28 mouse cellular contexts compared by ENCODE assay signal in genomic region chr3:116723496-116724481, GRCm38 (mm10). TPM values are rescaled to one million over a fixed set of nuclear protein-coding genes. Genes with fewer than 3 reads are reported as not detected.
DNase-seq lines count a peak whose midpoint lies in the region; ATAC-seq lines count a peak whose summit lies in the region.
"Had no signal": no experiment of that assay in that cellular context is flagged by ENCODE, and none has a peak within 500 bp of the region (broad histone marks: within the 10 kb centered on the region; RNA-seq: fewer than 3 reads in every experiment).

No protein-coding gene starts in this region.

- no peaks in the 10 kb centered on the region for H3K9me3 ChIP-seq in neural tube, embryonic 15.5 days (replicated peaks)
- H3K9me3 ChIP-seq in intestine, embryonic 16.5 days (ENCODE audit: control insufficient read depth, low read length), result no peaks in the 10 kb centered on the region
- H3K9me3 ChIP-seq: embryonic facial prominence, embryonic 10.5 days; heart, embryonic 13.5 days; hindbrain, embryonic 15.5 days; neural tube, embryonic 12.5 days had no signal

- WGBS in neural tube, embryonic 15.5 days, result 58% methylated on average over 10 of the region's 10 CpGs
- WGBS in intestine, embryonic 16.5 days, result 62% methylated on average over 10 of the region's 10 CpGs

- H3K27me3 ChIP-seq in neural tube, embryonic 15.5 days (replicated peaks), result no peaks in the 10 kb centered on the region
- H3K27me3 ChIP-seq in intestine, embryonic 16.5 days (replicated peaks; ENCODE audit: control insufficient read depth, insufficient read depth, low read length), result no peaks in the 10 kb centered on the region
- H3K27me3 ChIP-seq: heart, embryonic 13.5 days; hindbrain, embryonic 15.5 days; neural tube, embryonic 12.5 days had no signal

- no peaks in the 10 kb centered on the region for H3K36me3 ChIP-seq in neural tube, embryonic 15.5 days
- H3K36me3 ChIP-seq in intestine, embryonic 16.5 days (ENCODE audit: control insufficient read depth, insufficient read depth, low read length), result no peaks in the 10 kb centered on the region
- H3K36me3 ChIP-seq: embryonic facial prominence, embryonic 10.5 days; heart, embryonic 13.5 days; hindbrain, embryonic 15.5 days; neural tube, embryonic 12.5 days had no signal

- no peak overlapping the region for H3K9ac ChIP-seq in neural tube, embryonic 15.5 days (replicated peaks)
- H3K9ac ChIP-seq in intestine, embryonic 16.5 days (ENCODE audit: low read depth, low read length), result no peak overlapping the region
- H3K9ac ChIP-seq: heart, embryonic 13.5 days; hindbrain, embryonic 15.5 days; neural tube, embryonic 12.5 days had no signal

- ATAC-seq in neural tube, embryonic 15.5 days (ENCODE audit: low FRiP score), result no peak
- peak; percentile 50; the same call in 1 of the 2 replicates for ATAC-seq in intestine, embryonic 16.5 days

- DNase-seq in heart, adult 11 months, result peak; percentile 29
- DNase-seq in heart, postnatal 4 days, result no peak
- DNase-seq in neural tube, embryonic 10.5 days (ENCODE audit: extremely low spot score, low spot score), result peak; percentile 11
- no peak for DNase-seq in left cerebral cortex, postnatal 10 days (ENCODE audit: extremely low spot score in 1 of 2, low spot score in 2 of 2)
- DNase-seq in adrenal gland, postnatal 10 days, result no peak
- no peak for DNase-seq in gastrocnemius, postnatal 25 days
- DNase-seq: adrenal gland, postnatal 25 days; cerebellum, adult 8-10 months; heart, adult 18-20 months; heart, postnatal 36 days; kidney, postnatal 10 days; left cerebral cortex, postnatal 4 days; liver; thymus, postnatal 14 days had no signal

- H3K4me2 ChIP-seq in neural tube, embryonic 15.5 days, result no peak overlapping the region
- no peak overlapping the region for H3K4me2 ChIP-seq in intestine, embryonic 16.5 days (ENCODE audit: low read depth, low read length)
- H3K4me2 ChIP-seq: heart, embryonic 13.5 days; hindbrain, embryonic 15.5 days; midbrain, embryonic 11.5 days; neural tube, embryonic 12.5 days had no signal

- no peak overlapping the region for H3K27ac ChIP-seq in neural tube, embryonic 15.5 days (replicated peaks)
- H3K27ac ChIP-seq in intestine, embryonic 16.5 days (ENCODE audit: low read length), result no peak overlapping the region
- H3K27ac ChIP-seq: embryonic facial prominence, embryonic 10.5 days; heart, embryonic 13.5 days; hindbrain, embryonic 15.5 days; neural tube, embryonic 12.5 days had no signal

- no peak overlapping the region for H3K4me3 ChIP-seq in neural tube, embryonic 15.5 days (replicated peaks)
- no peak overlapping the region for H3K4me3 ChIP-seq in intestine, embryonic 16.5 days (ENCODE audit: low read length)
- H3K4me3 ChIP-seq: embryonic facial prominence, embryonic 10.5 days; heart, embryonic 13.5 days; hindbrain, embryonic 15.5 days; neural tube, embryonic 12.5 days had no signal

- no peaks in the 10 kb centered on the region for H3K4me1 ChIP-seq in neural tube, embryonic 15.5 days
- H3K4me1 ChIP-seq in intestine, embryonic 16.5 days (ENCODE audit: control insufficient read depth, insufficient read depth, low read length), result peaks cover 6% of the 10 kb centered on the region
- H3K4me1 ChIP-seq: hindbrain, embryonic 15.5 days; neural tube, embryonic 12.5 days had no signal

- intact Hi-C loops in left cerebral cortex, postnatal 10 days (cut with DNase I), result no loop called here

RNA-seq across cellular contexts. Expression of gene Slc35a3, which starts 11.2 kb away (rescaled TPM):
- total RNA-seq in heart, postnatal 4 days (2021), result 10 to 100 TPM; 23.7 to 25.8 TPM
- polyA plus RNA-seq in neural tube, embryonic 15.5 days (2015; fragmentation: Nextera tagmentation; extraction: Ambion mirVana), result 7.8 and 10.0 TPM in 2 replicates
- polyA plus RNA-seq in intestine, embryonic 16.5 days (2015; fragmentation: Nextera tagmentation; extraction: Ambion mirVana), result 19.8 and 21.5 TPM in 2 replicates
- 10 to 100 TPM; 13.3 to 13.6 TPM for total RNA-seq in left cerebral cortex, postnatal 10 days (2021)
- total RNA-seq in adrenal gland, postnatal 10 days (2021), result 10 to 100 TPM; 28.4 to 28.9 TPM
- total RNA-seq in gastrocnemius, postnatal 25 days (2021), result 1 to 10 TPM; 6.9 to 7.0 TPM

RNA-seq across cellular contexts. Expression of gene Gm43191, which starts 42.7 kb away (rescaled TPM):
- 1 to 10 TPM in 1 of 2 experiments, not detected in 1; 1.8 TPM for total RNA-seq in heart, postnatal 4 days (2021)
- polyA plus RNA-seq in neural tube, embryonic 15.5 days (2015; fragmentation: Nextera tagmentation; extraction: Ambion mirVana), result not detected in 2 replicates
- not detected in 2 replicates for polyA plus RNA-seq in intestine, embryonic 16.5 days (2015; fragmentation: Nextera tagmentation; extraction: Ambion mirVana)
- 1 to 10 TPM; 1.2 to 2.4 TPM for total RNA-seq in left cerebral cortex, postnatal 10 days (2021)
- not detected for total RNA-seq in adrenal gland, postnatal 10 days (2021)
- not detected for total RNA-seq in gastrocnemius, postnatal 25 days (2021)
- total RNA-seq: common myeloid progenitor, adult 5-6 weeks; heart, adult 18-20 months; heart, postnatal 36 days; monocyte, adult 5-6 weeks had no signal
- polyA plus RNA-seq: embryonic facial prominence, embryonic 10.5 days; forebrain, embryonic 11.5 days; heart, embryonic 13.5 days; hindbrain, embryonic 15.5 days; liver, embryonic 16.5 days; lung, postnatal 0 days; midbrain, embryonic 11.5 days; neural tube, embryonic 12.5 days; spleen, adult 2 months; testis, adult 2 months had no signal

Comparison
In these comparisons a context has a peak if more than half of its experiments do, and no peak if none do; other contexts are left out.
1. DNase-seq: peak in heart, adult 11 months (single experiment) and neural tube, embryonic 10.5 days (single experiment); none in heart, postnatal 4 days (single experiment), left cerebral cortex, postnatal 10 days (0 of 2), adrenal gland, postnatal 10 days (single experiment) and gastrocnemius, postnatal 25 days (single experiment).